Mouse (Mus musculus): ENCODE results near the gene Ttc7b.

The Ttc7b gene

DNA sequence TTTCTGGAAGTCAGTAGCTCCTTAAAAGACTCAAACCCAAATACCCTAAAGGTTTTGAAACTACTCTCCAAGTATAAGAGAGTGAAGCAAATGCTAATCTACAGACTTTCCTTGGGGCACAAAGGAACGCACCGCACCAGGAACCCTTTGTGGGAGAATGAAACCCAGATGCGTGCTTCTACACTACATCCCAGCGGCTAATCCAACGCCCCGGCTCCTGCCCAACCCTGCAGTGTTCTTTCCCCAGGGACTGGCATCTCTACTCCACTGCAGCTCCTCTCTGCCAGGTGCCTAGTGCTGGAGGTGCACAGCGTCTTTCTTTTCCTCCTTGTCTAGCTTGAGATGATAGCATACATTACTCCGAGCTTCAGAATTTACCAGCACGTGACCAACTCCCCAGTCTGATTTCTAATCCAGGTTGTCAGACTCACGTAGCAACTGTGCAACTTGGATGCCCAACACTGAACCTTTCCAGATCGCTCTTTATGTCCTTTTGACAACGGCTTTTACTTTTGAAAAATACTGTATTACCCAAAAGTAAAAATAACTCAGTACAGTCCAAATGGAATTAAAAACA lies 72.8 kb downstream of the Ttc7b start:
- no peak for DNase-seq (ENCODE audit: low spot score)

GRCm38 (mm10) chr12:100447161-100447560 lies 73.5 kb downstream of the Ttc7b start:
- DNase-seq (ENCODE audit: low spot score), result no peak

GRCm38 (mm10) chr12:100445686-100446085 lies 74.9 kb downstream of the Ttc7b start:
- DNase-seq (ENCODE audit: low spot score), result no peak

DNA sequence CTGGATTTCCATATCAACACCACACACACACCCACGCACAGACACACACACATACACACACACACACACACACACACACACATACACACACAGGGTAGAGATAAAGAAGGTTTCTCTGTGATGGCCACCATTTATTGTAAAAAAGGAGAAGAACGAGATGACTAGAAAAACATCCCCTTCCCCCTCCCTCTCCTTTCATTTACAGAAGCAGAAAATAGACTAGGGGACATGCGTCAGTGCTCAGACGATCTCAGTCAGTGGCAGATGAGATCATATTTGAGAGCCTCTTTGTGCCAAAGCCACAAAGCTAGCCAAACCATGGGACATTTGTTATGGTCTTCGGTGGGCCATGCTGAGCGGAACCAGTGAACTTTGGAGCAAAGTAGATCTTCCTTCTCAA lies 75.4 kb downstream of the Ttc7b start:
- no peak for DNase-seq (ENCODE audit: low spot score)

GRCm38 (mm10) chr12:100444671-100445165 lies 75.9 kb downstream of the Ttc7b start:
- no peak for DNase-seq (ENCODE audit: low spot score)

DNA sequence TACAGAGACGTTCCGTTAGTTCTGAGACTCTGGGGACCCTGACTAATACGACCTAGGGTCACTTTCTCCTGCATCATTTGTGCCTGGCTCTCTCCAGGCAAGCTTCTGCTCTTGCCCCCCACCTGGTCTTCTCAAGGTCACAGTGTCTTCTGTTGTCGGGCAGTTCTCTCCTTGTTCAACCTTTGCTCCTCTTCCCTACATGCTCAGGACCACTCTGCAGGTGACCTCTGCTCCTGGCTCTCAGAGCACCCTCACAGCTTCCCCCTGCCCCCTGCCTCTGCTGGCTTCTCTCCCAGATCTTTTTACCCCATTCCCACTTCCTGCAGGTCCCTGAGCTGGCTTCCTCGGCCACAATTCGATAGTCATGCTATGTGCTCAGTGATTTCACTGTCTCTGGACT lies 77.2 kb downstream of the Ttc7b start:
- no peak for DNase-seq (ENCODE audit: low spot score)

DNA sequence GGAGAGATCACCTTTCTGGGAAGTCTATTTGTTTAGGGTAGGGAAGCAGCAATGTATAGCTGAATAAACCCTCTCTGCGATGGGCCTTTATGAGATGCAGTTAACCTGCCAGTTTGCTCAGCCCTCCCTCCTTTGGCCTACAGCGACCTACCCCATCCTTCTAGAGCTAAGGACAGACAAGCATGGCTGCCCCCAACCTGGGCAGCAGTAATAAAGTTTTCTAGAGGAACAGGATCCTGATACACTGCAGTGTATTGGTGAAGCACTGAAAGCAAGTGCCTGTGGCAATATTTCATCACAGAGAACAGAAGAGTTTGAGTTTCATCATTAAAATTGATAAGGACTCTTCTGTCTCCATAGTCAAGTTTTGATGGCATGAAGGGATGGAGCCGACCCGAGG lies 79.0 kb downstream of the Ttc7b start:
- no peak for DNase-seq (ENCODE audit: low spot score)

GRCm38 (mm10) chr12:100439883-100440282 lies 80.7 kb downstream of the Ttc7b start:
- no peak for DNase-seq (ENCODE audit: low spot score)

- no peak for DNase-seq (ENCODE audit: low spot score)
These were observed 81.4 kb downstream of the Ttc7b start for GRCm38 (mm10) chr12:100439145-100439755.

DNA sequence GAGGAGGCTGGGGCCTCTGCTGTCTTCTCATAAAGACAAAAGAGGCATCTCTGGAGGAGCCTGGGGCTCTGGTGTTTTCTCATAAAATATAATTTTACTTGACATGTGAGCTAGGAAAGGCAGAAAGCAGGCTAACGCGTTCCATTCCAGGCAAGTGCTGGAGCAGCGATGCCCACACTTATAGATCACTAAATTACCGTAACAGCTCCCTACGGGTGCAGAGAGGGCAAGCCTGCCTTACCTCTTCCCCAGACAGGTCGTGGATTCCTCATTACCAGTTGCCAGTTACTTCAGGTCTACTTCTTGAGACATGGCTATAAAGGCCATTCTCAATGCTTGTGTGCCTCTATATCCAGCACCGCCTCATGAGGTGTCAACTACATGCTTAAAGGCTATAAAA lies 82.1 kb downstream of the Ttc7b start:
- DNase-seq (ENCODE audit: low spot score), result no peak

- no peak for DNase-seq (ENCODE audit: low spot score)
These were observed 82.8 kb downstream of the Ttc7b start for GRCm38 (mm10) chr12:100437862-100438261.

DNA sequence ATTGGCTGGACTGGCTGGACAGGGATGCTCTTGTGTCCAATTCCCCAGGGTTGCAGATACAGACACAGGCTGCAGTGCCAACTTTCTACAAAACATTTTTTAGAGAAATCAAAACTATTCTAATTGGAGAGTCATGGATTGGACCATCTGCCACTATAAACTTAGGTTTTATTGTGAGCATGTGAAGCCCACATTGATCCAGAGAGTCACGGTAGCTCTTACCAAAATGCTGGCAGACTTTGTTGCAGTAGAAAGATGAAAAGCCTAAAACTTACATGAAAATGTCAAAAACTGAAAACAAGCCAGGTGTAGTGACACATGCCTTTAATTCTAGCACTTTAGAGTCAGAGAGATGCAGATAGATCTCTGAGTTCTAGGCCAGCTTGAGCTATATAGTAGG lies 84.9 kb downstream of the Ttc7b start:
- no peak for DNase-seq (ENCODE audit: low spot score)

GRCm38 (mm10) chr12:100431830-100432229 lies 88.8 kb downstream of the Ttc7b start:
- DNase-seq (ENCODE audit: low spot score), result no peak

GRCm38 (mm10) chr12:100429414-100430114 lies 91.1 kb downstream of the Ttc7b start:
- no peak for DNase-seq (ENCODE audit: low spot score)

GRCm38 (mm10) chr12:100428183-100428582 lies 92.4 kb downstream of the Ttc7b start:
- DNase-seq (ENCODE audit: low spot score), result no peak

- no peak for DNase-seq (ENCODE audit: low spot score)
These were observed 94.4 kb downstream of the Ttc7b start for GRCm38 (mm10) chr12:100426212-100426611.

DNA sequence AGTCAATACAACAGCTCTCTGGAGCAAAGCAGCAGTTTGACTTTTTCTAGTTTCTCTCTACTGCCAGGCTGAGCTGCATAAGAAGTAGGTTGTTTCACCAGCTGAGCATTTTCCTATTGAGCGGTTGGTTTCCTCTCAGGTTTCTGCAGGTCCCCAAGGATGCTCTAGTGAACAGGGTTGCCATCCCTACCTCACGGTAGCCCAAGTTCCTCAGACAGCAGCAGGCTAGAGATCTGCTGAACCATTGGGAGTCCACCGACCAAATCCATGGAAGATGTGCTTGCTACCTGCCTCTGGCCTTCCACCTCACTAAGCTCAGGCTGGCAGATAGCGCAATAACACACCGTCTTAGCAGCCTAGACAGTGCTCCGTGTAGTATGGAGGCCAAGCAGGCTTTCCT lies 95.6 kb downstream of the Ttc7b start:
- no peak for DNase-seq (ENCODE audit: low spot score)

DNA sequence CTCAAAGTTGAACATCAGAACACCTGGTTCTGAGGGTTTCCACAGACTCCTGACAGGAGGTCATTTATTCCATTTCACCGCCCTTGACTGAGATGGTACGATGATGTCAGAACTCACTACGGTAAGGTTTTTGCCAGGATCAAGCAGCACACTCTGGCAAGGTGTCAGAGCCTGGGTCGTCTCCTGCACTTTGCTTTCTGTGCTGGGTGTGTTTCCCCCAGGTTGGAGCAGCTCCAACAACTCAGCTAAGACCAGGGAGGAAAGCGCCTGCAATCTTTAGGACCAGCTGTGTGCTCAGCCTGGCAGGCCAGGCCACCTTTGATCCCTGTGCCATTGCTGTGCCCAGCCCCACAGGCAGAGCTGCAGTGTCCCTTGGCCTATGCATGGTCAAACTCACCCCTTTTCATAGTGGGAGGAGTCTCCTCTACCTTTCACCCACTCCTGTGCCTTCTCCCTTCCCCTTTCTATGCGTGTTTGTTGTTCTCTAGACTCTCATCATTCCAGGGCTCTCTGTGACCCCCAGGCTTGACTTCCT lies 98.3 kb downstream of the Ttc7b start:
- DNase-seq (ENCODE audit: low spot score), result no peak

GRCm38 (mm10) chr12:100421538-100421937 lies 99.1 kb downstream of the Ttc7b start:
- DNase-seq (ENCODE audit: low spot score), result no peak

DNA sequence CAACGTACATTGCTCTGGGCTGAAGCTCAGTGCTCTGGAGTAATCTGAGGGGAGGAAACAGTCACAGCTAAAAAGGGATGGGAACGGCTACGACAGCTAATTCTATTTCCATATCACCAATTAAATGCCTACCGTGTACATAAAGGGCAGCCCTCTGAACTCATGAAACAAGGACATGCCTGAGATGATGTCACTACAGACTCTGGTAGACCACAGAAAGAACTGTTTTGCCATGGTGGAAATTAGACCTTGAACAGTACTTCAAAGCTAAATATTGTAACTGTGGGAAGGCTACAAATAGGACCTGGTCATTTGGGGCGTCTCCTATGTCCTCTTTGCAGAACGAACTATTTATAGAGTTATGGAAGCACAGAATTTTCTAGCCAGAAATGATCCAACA lies 99.7 kb downstream of the Ttc7b start:
- DNase-seq (ENCODE audit: low spot score), result no peak

GRCm38 (mm10) chr12:100419946-100420874 lies 100.4 kb downstream of the Ttc7b start:
- no peak for DNase-seq (ENCODE audit: low spot score)

GRCm38 (mm10) chr12:100415802-100416201 lies 104.8 kb downstream of the Ttc7b start:
- DNase-seq (ENCODE audit: low spot score), result no peak
